Mouse (Mus musculus) ES-Bruce4 (cell line): Measurements from ENCODE around the gene Tlr2.

Experiments used
- CTCF ChIP-seq: IDR thresholded peaks from one replicate; pipeline ENCODE4 v1.8.1; 2011; ENCODE audit warnings: low read depth, low read length
- POLR2A ChIP-seq: IDR thresholded peaks from one replicate; pipeline ENCODE4 v1.8.1; 2011; ENCODE audit warnings: low read length; ENCODE audit not compliant: insufficient read depth

- TF ChIP-seq CTCF (no peak), POLR2A (no peak)
These were observed 42.1 kb downstream of the Tlr2 start for GRCm38 (mm10) chr3:83799486-83799885.
